In genomic region chr7:115830366-115830765, GRCm38 (mm10) we compare ENCODE assay signal across 11 mouse cellular contexts.
A peak's percentile ranks its signal among the peaks of the same experiment; 100 is the strongest.
DNase-seq lines count a peak whose midpoint lies in the region; ATAC-seq and TF ChIP-seq lines count a peak whose summit lies in the region.
"Had no signal": no experiment of that assay in that cellular context is flagged by ENCODE, and none has a peak within 500 bp of the region (broad histone marks: within the 10 kb centered on the region; RNA-seq: fewer than 3 reads in every experiment).

No protein-coding gene starts in this region.

- no peaks in the 10 kb centered on the region for H3K36me3 ChIP-seq in lung, postnatal 0 days (ENCODE audit: insufficient read depth, low read length)
- no peaks in the 10 kb centered on the region for H3K36me3 ChIP-seq in limb, embryonic 13.5 days
- no peaks in the 10 kb centered on the region for H3K36me3 ChIP-seq in stomach, embryonic 16.5 days (ENCODE audit: control insufficient read depth, insufficient read depth, low read length)

- H3K4me2 ChIP-seq in lung, postnatal 0 days (replicated peaks; ENCODE audit: low read depth, low read length): peak overlapping the region; percentile 39
- H3K4me2 ChIP-seq in limb, embryonic 13.5 days (replicated peaks): no peak overlapping the region
- no peak overlapping the region for H3K4me2 ChIP-seq in stomach, embryonic 16.5 days (ENCODE audit: low read depth, low read length)

- no peak for TF ChIP-seq EP300 in lung, postnatal 0 days (IDR thresholded peaks at IDR 0.05)

- peak; percentile 27 for ATAC-seq in lung, postnatal 0 days
- no peak for ATAC-seq in limb, embryonic 13.5 days (ENCODE audit: low FRiP score, low read depth)
- ATAC-seq in stomach, embryonic 16.5 days (ENCODE audit: insufficient read depth, low FRiP score): peak; percentile 25; the same call in 1 of the 2 replicates
- ATAC-seq in activated CD4-positive, CD25-positive, alpha-beta regulatory T cell, adult 4 months: no peak

- no peaks in the 10 kb centered on the region for H3K27me3 ChIP-seq in lung, postnatal 0 days (replicated peaks; ENCODE audit: insufficient read depth, low read length)
- H3K27me3 ChIP-seq in limb, embryonic 13.5 days: no peaks in the 10 kb centered on the region
- no peaks in the 10 kb centered on the region for H3K27me3 ChIP-seq in stomach, embryonic 16.5 days (ENCODE audit: control insufficient read depth, insufficient read depth, low read length)

- peak; percentile 39 for DNase-seq in embryo, embryonic 10.5 days (ENCODE audit: low spot score)
- DNase-seq in embryo, embryonic 11 days: no peak
- DNase-seq in lung, postnatal 0 days (ENCODE audit: low spot score): peak; percentile 22
- no peak for DNase-seq in lung, postnatal 36 days
- DNase-seq in frontal cortex, adult 2 months (ENCODE audit: extremely low spot score in 1 of 2, low spot score in 1 of 2): no peak
- DNase-seq: gastrocnemius, postnatal 14 days; layer of hippocampus, adult 9-11 months; lung, postnatal 14 days had no signal

- WGBS in lung, postnatal 0 days: 52% methylated on average over 10 of the region's 10 CpGs
- 46% methylated on average over 10 of the region's 10 CpGs for WGBS in limb, embryonic 13.5 days
- 54% methylated on average over 10 of the region's 10 CpGs for WGBS in stomach, embryonic 16.5 days

- TF ChIP-seq CTCF in lung, postnatal 0 days (IDR thresholded peaks at IDR 0.05): no peak

- H3K27ac ChIP-seq in lung, postnatal 0 days (ENCODE audit: low read length): no peak overlapping the region
- H3K27ac ChIP-seq in limb, embryonic 13.5 days: peak overlapping the region; percentile 44; the same call in 1 of the 2 replicates
- no peak overlapping the region for H3K27ac ChIP-seq in stomach, embryonic 16.5 days (ENCODE audit: low read length)

- H3K9ac ChIP-seq in lung, postnatal 0 days (replicated peaks; ENCODE audit: low read depth): no peak overlapping the region
- no peak overlapping the region for H3K9ac ChIP-seq in limb, embryonic 13.5 days
- H3K9ac ChIP-seq in stomach, embryonic 16.5 days (ENCODE audit: low read length): no peak overlapping the region

- H3K9me3 ChIP-seq in lung, postnatal 0 days (ENCODE audit: low read length): no peaks in the 10 kb centered on the region
- H3K9me3 ChIP-seq in limb, embryonic 13.5 days: no peaks in the 10 kb centered on the region
- no peaks in the 10 kb centered on the region for H3K9me3 ChIP-seq in stomach, embryonic 16.5 days (replicated peaks; ENCODE audit: control insufficient read depth, low read length)

- peaks cover 8% of the 10 kb centered on the region; the same call in 1 of the 2 replicates for H3K4me1 ChIP-seq in lung, postnatal 0 days (ENCODE audit: insufficient read depth, low read depth, low read length)
- peaks cover 51% of the 10 kb centered on the region for H3K4me1 ChIP-seq in limb, embryonic 13.5 days
- H3K4me1 ChIP-seq in stomach, embryonic 16.5 days (ENCODE audit: control insufficient read depth, insufficient read depth, low read length): peaks cover 27% of the 10 kb centered on the region

- peak overlapping the region; percentile 8; the same call in 1 of the 2 replicates for H3K4me3 ChIP-seq in lung, postnatal 0 days (ENCODE audit: low read depth, low read length)
- H3K4me3 ChIP-seq in limb, embryonic 13.5 days: no peak overlapping the region
- H3K4me3 ChIP-seq in stomach, embryonic 16.5 days (replicated peaks; ENCODE audit: low read length): no peak overlapping the region

Comparison
In these comparisons a context has a peak if more than half of its experiments do, and no peak if none do; other contexts are left out.
1. DNase-seq: peak in embryo, embryonic 10.5 days (single experiment) and lung, postnatal 0 days (single experiment); none in embryo, embryonic 11 days (single experiment), lung, postnatal 36 days (single experiment) and frontal cortex, adult 2 months (0 of 2).
2. ATAC-seq: peak in lung, postnatal 0 days (single experiment) and stomach, embryonic 16.5 days (single experiment); none in limb, embryonic 13.5 days (single experiment) and activated CD4-positive, CD25-positive, alpha-beta regulatory T cell, adult 4 months (single experiment).